Mouse (Mus musculus): ENCODE measurements around the gene Mettl7a2.

The Mettl7a2 gene

GRCm38 (mm10) chr15:100401811-100402210, 48.8 kb downstream of the Mettl7a2 start:
- DNase-seq: no peak

- DNase-seq: no peak
Observed at GRCm38 (mm10) chr15:100402347-100402746, 49.3 kb downstream of the Mettl7a2 start.

GRCm38 (mm10) chr15:100402798-100403197, 49.8 kb downstream of the Mettl7a2 start:
- DNase-seq: no peak

- no peak for DNase-seq
Observed at GRCm38 (mm10) chr15:100403318-100404000, 50.5 kb downstream of the Mettl7a2 start.

- DNase-seq: no peak
Observed at GRCm38 (mm10) chr15:100406088-100406487, 53.1 kb downstream of the Mettl7a2 start.

- DNase-seq: no peak
Observed at GRCm38 (mm10) chr15:100410918-100411672, 58.1 kb downstream of the Mettl7a2 start.

Measured in thymus, postnatal 4 days (tissue).